Mouse (Mus musculus) ES-Bruce4 (cell line): ENCODE measurements around the gene Mboat1.

Experiments used
- CTCF ChIP-seq: IDR thresholded peaks from one replicate; pipeline ENCODE4 v1.8.1; 2011; ENCODE audit warnings: low read depth, low read length
- EP300 ChIP-seq: IDR thresholded peaks from 2 replicates; pipeline ENCODE4 v1.6.1; 2011; ENCODE audit warnings: low read depth, low read length; ENCODE audit not compliant: insufficient read depth

- TF ChIP-seq CTCF, result no peak
- no peak for TF ChIP-seq EP300
These were observed 49.3 kb downstream of the Mboat1 start for GRCm38 (mm10) chr13:30185549-30185948.
